Mouse (Mus musculus) kidney, embryonic 16.5 days (tissue): Measurements from ENCODE around the gene Stk25. TPM values are rescaled to one million over a fixed set of nuclear protein-coding genes. Genes with fewer than 3 reads are reported as not detected.
A peak's percentile ranks its signal among the peaks of the same experiment; 100 is the strongest.
"Not testable (repeated sequence)": the region's sequence is repeated elsewhere in the genome, so short reads cannot be mapped to it uniquely, and the experiment has no call there.

Experiments used
- ATAC-seq: fragments of 200-750 bp; cut with Nextera tagmentation; 2 replicates; pipeline ENCODE4 v1.8.0; 2017; ENCODE audit warnings: moderate TSS enrichment; ENCODE audit not compliant: low FRiP score, low TSS enrichment
- H3K27ac ChIP-seq: fragments of 300-500 bp; sonication (generic); 2 replicates; pipeline ENCODE4 v1.5.1; 2014; ENCODE audit warnings: low read length
- H3K27me3 ChIP-seq: fragments of 300-500 bp; sonication (generic); 2 replicates; pipeline ENCODE4 v1.6.1; 2014; ENCODE audit warnings: low read length, control low read depth, mixed read lengths; ENCODE audit not compliant: insufficient read depth
- H3K36me3 ChIP-seq: fragments of 300-500 bp; sonication (generic); 2 replicates; pipeline ENCODE4 v1.6.1; 2014; ENCODE audit warnings: low read length, control low read depth, mixed read lengths; ENCODE audit not compliant: insufficient read depth
- H3K4me1 ChIP-seq: fragments of 300-500 bp; sonication (generic); 2 replicates; pipeline ENCODE4 v1.6.1; 2014; ENCODE audit warnings: low read length, control low read depth, mixed read lengths; ENCODE audit not compliant: insufficient read depth
- H3K4me2 ChIP-seq: fragments of 300-500 bp; sonication (generic); replicated peaks from 2 replicates; pipeline ENCODE4 v1.6.1; 2014; ENCODE audit warnings: low read depth, low read length
- H3K4me3 ChIP-seq: fragments of 300-500 bp; sonication (generic); 2 replicates; pipeline ENCODE4 v1.5.1; 2014; ENCODE audit warnings: mild to moderate bottlenecking, low read length
- H3K9ac ChIP-seq: fragments of 300-500 bp; sonication (generic); replicated peaks from 2 replicates; pipeline ENCODE4 v1.6.1; 2014; ENCODE audit warnings: low read length
- H3K9me3 ChIP-seq: fragments of 300-500 bp; sonication (generic); 2 replicates; pipeline ENCODE4 v1.6.1; 2016; ENCODE audit warnings: low read length, control low read depth
- WGBS: fragments of 180-500 bp; shearing (Covaris S2); extraction: QIAGEN DNeasy Blood & Tissue Kit; methylation state at CpG from one replicate; pipeline ENCODE4 v1.1.7; 2014; 5-methylcytosine and 5-hydroxymethylcytosine counted together
- polyA plus RNA-seq: library from polyadenylated mRNA; unstranded; fragments of >200 nt; fragmentation: Nextera tagmentation; extraction: Ambion mirVana; gene quantifications from 2 replicates; pipeline ENCODE4 v1.2.1, GENCODE M21; 2015

The Stk25 gene
- 205 and 210 TPM in 2 replicates for polyA plus RNA-seq

DNA sequence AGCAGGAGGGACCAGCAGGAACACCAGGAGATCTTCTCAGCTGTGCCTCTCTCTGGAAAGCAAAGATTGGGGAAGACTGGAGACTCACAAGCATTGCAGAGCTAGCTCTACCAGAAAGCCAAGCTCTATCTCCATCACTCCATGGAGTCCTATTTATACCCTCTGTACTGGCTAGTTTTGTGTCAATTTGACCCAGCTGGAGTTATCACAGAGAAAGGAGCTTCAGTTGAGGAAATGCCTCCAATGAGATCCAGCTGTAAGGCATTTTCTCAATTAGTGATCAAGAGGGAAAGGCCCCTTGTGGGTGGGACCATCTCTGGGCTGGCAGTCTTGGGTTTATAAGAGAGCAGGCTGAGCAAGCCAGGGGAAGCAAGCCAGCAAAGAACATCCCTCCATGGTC lies at the start of gene Stk25:
Gene Stk25 (minus strand): TSS at position 101 of the 400 bp plus-strand sequence.
- not testable (repeated sequence) for H3K4me3 ChIP-seq, H3K27ac ChIP-seq, ATAC-seq, H3K9me3 ChIP-seq, H3K27me3 ChIP-seq, H3K36me3 ChIP-seq, H3K4me1 ChIP-seq, H3K9ac ChIP-seq, H3K4me2 ChIP-seq

DNA sequence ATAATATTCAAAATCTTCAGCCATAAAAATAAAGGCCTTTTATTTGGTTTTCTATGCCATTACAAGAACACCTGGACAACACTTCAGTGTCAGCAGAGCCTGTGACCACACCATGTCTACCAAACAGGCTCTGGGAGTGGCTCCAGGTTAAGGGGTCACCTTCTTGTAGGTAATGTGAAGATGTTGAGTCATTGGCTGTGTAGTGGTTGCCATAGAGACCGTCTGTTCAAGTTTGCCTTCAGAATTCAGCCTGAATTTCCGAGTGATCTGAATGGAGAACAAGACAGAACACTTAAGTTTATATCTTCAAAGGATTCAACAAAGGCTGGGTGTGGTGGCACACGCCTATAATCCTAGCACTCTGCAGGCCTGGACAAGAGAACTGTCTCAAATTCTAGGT lies 46.9 kb upstream of the Stk25 start:
- H3K27ac ChIP-seq, result no peak overlapping the region
- H3K4me3 ChIP-seq, result no peak overlapping the region
- no peaks in the 10 kb centered on the region for H3K4me1 ChIP-seq
- H3K9ac ChIP-seq, result no peak overlapping the region
- H3K27me3 ChIP-seq, result no peaks in the 10 kb centered on the region
- 74% methylated on average over 3 of the region's 3 CpGs for WGBS
- 0 out of 2 replicates have a peak, but pooled peaks cover 3% of the 10 kb centered on the region for H3K9me3 ChIP-seq
- no peak for ATAC-seq
- peaks cover 27% of the 10 kb centered on the region for H3K36me3 ChIP-seq
- H3K4me2 ChIP-seq, result no peak overlapping the region

DNA sequence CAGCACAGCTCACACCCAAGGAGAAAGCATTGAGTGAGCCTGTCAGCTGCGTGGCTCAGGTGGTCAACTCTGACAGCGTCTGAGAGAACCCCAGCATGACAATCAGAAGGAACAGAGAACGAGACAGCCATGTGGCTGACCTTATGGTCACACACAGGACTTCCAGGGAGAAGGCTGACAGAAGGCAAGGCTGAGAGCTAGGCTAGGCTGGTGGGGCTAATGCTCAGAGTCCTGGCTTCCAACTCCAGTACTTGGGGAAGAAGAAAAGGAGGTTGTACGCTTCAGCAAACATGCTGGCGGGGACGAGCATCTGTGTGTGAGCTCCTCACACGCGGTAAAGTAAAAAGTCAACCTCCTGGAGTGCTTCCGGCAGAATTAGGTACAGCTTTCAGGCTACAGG lies 45.9 kb upstream of the Stk25 start:
- H3K27ac ChIP-seq, result no peak overlapping the region
- ATAC-seq, result no peak
- H3K36me3 ChIP-seq, result peaks cover 27% of the 10 kb centered on the region
- H3K27me3 ChIP-seq, result no peaks in the 10 kb centered on the region
- 0 out of 2 replicates have a peak, but pooled peaks cover 3% of the 10 kb centered on the region for H3K9me3 ChIP-seq
- H3K9ac ChIP-seq, result no peak overlapping the region
- H3K4me3 ChIP-seq, result no peak overlapping the region
- no peaks in the 10 kb centered on the region for H3K4me1 ChIP-seq
- 89% methylated on average over 9 of the region's 9 CpGs for WGBS
- H3K4me2 ChIP-seq, result no peak overlapping the region

DNA sequence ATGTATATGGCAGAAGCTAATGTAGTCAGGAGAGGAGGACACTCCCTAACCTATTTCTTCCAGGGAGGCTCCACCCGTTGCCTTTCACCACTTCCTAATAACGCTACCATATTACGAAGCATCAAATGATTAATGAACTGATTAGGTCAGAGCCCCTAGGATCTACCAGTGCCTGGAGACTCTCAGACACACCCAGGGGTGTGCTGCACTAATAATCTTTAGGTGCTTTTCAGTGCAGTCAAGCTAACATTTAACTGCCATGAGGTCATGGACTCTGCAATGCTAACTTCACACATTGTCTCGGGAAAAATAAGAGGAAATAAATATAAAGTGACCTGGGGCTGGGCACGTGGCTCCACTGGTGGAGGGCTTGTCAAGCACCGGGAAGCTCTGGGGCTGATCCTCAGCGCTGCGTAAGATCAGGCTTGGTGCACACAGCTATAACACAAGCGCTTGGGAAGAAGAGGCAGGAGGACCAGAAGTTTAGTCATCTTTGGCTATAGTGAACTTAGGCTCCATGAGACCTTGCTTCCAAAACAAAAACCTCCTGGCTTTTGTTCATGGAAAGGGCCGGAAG lies 45.1 kb upstream of the Stk25 start:
- no peaks in the 10 kb centered on the region for H3K4me1 ChIP-seq
- 0 out of 2 replicates have a peak, but pooled peaks cover 2% of the 10 kb centered on the region for H3K9me3 ChIP-seq
- no peak overlapping the region for H3K27ac ChIP-seq
- no peak overlapping the region for H3K4me2 ChIP-seq
- H3K36me3 ChIP-seq, result peaks cover 25% of the 10 kb centered on the region
- no peak for ATAC-seq
- H3K4me3 ChIP-seq, result no peak overlapping the region
- H3K27me3 ChIP-seq, result no peaks in the 10 kb centered on the region
- 86% methylated on average over 10 of the region's 10 CpGs for WGBS
- H3K9ac ChIP-seq, result no peak overlapping the region

DNA sequence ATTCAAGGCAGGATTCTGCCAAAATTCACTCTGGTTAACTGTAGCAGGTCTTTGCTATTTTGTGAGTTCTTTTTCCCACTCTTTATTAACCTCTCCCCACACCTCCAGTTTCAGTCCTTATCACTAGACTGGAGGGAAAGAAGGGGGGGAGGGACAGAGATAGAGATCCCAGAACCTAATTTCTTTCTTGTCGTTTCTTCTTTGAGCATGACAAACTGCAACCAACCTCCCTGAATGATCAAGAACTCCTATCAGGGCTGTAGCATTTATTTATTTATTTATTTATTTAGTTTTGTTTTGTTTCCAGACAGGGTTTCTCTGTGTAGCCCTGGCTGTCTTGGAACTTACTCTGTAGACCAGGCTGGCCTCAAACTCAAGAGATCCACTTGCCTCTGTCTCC lies 43.6 kb upstream of the Stk25 start:
- no peak for ATAC-seq
- peaks cover 23% of the 10 kb centered on the region for H3K36me3 ChIP-seq
- no peak overlapping the region for H3K4me3 ChIP-seq
- H3K27me3 ChIP-seq, result no peaks in the 10 kb centered on the region
- H3K4me2 ChIP-seq, result no peak overlapping the region
- H3K9me3 ChIP-seq, result no peaks in the 10 kb centered on the region
- 0 out of 2 replicates have a peak, but pooled peaks cover 8% of the 10 kb centered on the region for H3K4me1 ChIP-seq
- no peak overlapping the region for H3K27ac ChIP-seq
- WGBS, result 81% methylated on average over 1 of the region's 1 CpGs
- H3K9ac ChIP-seq, result no peak overlapping the region

DNA sequence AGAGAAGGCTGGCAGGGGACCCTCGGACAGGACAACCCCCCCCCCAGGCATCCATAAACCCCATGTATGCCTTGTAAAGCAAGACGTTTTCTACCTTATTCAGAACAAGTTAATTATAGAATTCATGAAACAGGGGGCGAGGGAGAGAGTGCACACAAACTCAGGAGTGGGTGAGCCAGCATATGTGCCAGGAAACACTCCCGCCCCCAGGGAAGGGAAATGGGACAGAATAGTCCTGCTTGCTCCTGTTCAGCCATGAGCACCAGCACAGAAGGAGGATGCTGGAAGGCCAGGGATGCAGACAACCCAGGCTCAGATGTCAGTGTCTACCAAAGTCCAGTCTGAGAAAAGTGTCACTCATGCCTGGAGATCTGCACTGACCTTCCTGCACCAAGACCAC lies 40.7 kb upstream of the Stk25 start:
- 72% methylated on average over 4 of the region's 4 CpGs for WGBS
- H3K9ac ChIP-seq, result no peak overlapping the region

DNA sequence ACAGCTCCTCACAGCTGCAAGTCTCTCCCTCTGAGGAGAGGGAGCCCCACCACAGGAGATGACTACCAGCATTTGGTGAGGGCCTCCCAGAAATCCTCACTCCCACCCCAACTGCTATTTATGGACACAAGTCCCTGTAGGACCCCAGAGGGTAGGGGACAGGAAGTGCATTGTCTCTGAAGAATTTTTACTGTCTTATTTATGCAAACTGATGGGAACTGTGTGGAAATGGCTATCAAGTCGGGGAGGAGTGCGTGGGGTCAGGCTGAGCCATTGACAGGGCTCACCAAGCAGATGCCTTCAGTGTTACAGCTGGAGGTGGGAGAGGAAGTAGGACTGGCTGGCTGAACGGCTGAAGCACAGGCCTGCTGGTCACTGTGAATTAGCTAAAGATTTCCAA lies 38.9 kb upstream of the Stk25 start:
- no peaks in the 10 kb centered on the region for H3K27me3 ChIP-seq
- ATAC-seq, result peak; percentile 69
- peaks cover 19% of the 10 kb centered on the region for H3K36me3 ChIP-seq
- H3K4me2 ChIP-seq, result no peak overlapping the region
- H3K4me3 ChIP-seq, result no peak overlapping the region
- no peak overlapping the region for H3K9ac ChIP-seq
- H3K27ac ChIP-seq, result peak overlapping the region; percentile 80
- H3K9me3 ChIP-seq, result no peaks in the 10 kb centered on the region
- WGBS, result 23% methylated on average over 3 of the region's 3 CpGs
- H3K4me1 ChIP-seq, result peaks cover 15% of the 10 kb centered on the region

More for the DNA sequence above, 40.7 kb upstream of the Stk25 start:
- no peak overlapping the region for H3K4me2 ChIP-seq
- H3K4me3 ChIP-seq, result no peak overlapping the region
- H3K27ac ChIP-seq, result no peak overlapping the region
- no peak for ATAC-seq
- H3K9me3 ChIP-seq, result no peaks in the 10 kb centered on the region
- H3K36me3 ChIP-seq, result peaks cover 30% of the 10 kb centered on the region
- H3K4me1 ChIP-seq, result peaks cover 15% of the 10 kb centered on the region
- no peaks in the 10 kb centered on the region for H3K27me3 ChIP-seq

DNA sequence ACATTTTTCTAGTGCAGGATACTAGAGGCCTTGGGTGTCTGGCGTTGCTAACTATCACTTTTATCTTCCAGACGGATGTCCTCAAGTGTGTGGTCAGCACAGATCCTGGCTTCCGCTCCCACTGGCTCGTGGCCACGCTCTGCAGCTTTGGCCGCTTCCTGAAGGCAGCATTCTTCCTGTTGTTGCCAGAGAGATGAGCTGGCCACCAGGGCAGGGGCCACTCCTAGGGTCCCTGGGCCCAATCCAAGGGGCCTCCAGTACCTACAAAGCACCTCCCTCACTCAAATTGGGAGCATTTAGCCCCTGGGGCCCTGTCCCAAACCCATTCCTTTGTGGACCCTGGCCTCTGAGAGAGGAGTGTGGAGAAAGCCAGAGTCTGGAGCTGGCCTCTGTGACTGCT lies 36.5 kb upstream of the Stk25 start:
- peaks cover 15% of the 10 kb centered on the region for H3K4me1 ChIP-seq
- no peak overlapping the region for H3K9ac ChIP-seq
- peaks cover 30% of the 10 kb centered on the region for H3K36me3 ChIP-seq
- no peak overlapping the region for H3K4me3 ChIP-seq
- H3K27ac ChIP-seq, result peak overlapping the region; percentile 61
- ATAC-seq, result no peak
- no peaks in the 10 kb centered on the region for H3K27me3 ChIP-seq
- WGBS, result 73% methylated on average over 6 of the region's 6 CpGs
- no peaks in the 10 kb centered on the region for H3K9me3 ChIP-seq
- no peak overlapping the region for H3K4me2 ChIP-seq

DNA sequence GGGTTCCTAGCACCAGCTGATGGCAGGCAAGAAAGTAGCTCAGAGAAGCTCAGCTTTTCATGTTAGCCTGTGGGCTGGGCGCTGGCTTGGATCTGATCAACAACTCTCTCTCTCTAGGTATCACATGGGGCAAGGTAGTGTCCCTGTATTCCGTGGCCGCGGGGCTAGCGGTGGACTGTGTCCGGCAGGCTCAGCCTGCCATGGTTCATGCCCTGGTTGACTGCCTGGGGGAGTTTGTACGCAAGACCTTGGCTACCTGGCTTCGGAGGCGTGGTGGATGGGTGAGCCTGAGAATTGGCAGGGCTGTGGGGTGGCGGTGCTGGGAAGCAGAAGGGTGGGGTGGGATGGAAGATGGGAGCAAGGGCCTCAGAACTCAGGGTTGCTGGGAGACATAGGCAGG lies 35.5 kb upstream of the Stk25 start:
- no peak for ATAC-seq

DNA sequence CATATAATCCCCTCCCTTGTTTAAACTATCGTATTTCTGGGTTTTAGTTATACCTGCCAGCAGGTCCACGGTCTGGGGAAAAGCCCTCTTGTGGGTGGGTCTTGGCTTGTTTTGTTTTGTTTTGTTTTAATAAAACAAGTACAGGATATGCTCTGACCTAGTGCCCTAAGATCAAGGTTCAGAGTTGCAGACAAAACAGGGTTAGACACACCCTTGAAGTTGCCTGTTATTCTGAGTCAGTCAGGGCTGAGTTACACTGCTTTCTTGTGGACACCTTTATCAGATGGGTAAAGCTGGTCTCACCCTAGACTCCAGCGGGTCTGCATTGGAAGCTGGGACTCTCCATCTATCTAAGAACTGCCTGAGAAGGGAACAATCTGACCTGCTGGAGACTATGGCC lies 35.0 kb upstream of the Stk25 start:
- Histone ChIP-seq H3K27me3 (no peaks in the 10 kb centered on the region), H3K27ac (no peak overlapping the region), H3K9ac (no peak overlapping the region), H3K4me3 (no peak overlapping the region), H3K4me1 (peaks cover 15% of the 10 kb centered on the region), H3K36me3 (peaks cover 30% of the 10 kb centered on the region), H3K4me2 (no peak overlapping the region), H3K9me3 (no peaks in the 10 kb centered on the region)
- WGBS, result 78% methylated on average over 3 of the region's 3 CpGs
- no peak for ATAC-seq

More for the DNA sequence above, 35.5 kb upstream of the Stk25 start:
- H3K9ac ChIP-seq, result no peak overlapping the region
- H3K4me1 ChIP-seq, result peaks cover 15% of the 10 kb centered on the region
- no peak overlapping the region for H3K27ac ChIP-seq
- H3K27me3 ChIP-seq, result no peaks in the 10 kb centered on the region
- H3K36me3 ChIP-seq, result peaks cover 30% of the 10 kb centered on the region
- no peaks in the 10 kb centered on the region for H3K9me3 ChIP-seq
- H3K4me2 ChIP-seq, result no peak overlapping the region
- 85% methylated on average over 10 of the region's 10 CpGs for WGBS
- no peak overlapping the region for H3K4me3 ChIP-seq
